Mouse (Mus musculus): ENCODE measurements at regions not wholly inside any gene's neighbourhood (a gene's known extent, or its start where the extent isn't known, plus 50 kb on each side); places are given as distances from the start of the nearest gene placed in this dataset.
"Not testable (repeated sequence)": the region's sequence is repeated elsewhere in the genome, so short reads cannot be mapped to it uniquely, and the experiment has no call there.

- DNase-seq (ENCODE audit: low read depth, low spot score), result not testable (repeated sequence)
Measured at GRCm38 (mm10) chr14:27562564-27562963, 54.3 kb upstream of the Ccdc66 start.

- not testable (repeated sequence) for DNase-seq (ENCODE audit: low read depth, low spot score)
Measured at GRCm38 (mm10) chr14:27561974-27562373, 53.7 kb upstream of the Ccdc66 start.

GRCm38 (mm10) chr14:27560434-27560833 is 52.2 kb upstream of the Ccdc66 start:
- peak; percentile 80 for DNase-seq (ENCODE audit: low read depth, low spot score)

DNA sequence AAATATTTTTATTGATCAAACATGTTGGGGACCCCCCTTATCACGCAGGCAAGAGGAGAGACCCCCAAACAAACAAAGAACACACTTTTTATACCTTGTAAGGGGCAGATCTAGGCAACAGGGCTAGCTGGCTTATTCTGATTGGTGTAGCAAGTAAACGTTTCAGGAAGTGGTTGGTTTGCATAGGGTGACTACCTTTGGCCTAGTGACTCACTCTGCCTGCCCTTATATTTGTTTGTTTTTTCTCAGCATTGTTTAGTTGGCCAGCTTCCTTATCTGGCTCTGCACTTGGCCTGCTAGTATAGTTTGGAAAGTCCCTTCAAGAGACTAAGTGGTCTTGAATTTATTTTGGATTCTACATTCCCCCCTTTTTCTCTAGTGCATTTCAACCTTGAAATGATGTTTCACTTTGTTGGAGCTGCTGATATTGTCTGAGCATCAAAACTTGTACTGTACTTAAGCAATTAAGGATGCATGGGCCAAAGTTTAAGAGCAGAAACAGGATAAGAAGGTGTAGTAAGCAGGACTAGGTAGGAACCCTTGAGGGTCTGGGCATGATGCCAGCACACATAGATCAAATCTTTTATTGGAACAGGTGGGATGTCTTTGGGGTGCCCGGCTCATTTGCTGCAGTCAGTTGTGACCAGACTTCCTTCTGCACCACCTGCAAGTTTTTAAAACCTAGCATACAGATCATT is 50.7 kb upstream of the Ccdc66 start:
- peak; percentile 10 for DNase-seq (ENCODE audit: low read depth, low spot score)

Data from 3T3-L1 (cell line).